Mouse (Mus musculus): ENCODE measurements around the gene Ppp1ca. TPM values are rescaled to one million over a fixed set of nuclear protein-coding genes. Genes with fewer than 3 reads are reported as not detected.

Gene Ppp1ca
- total and polyA plus RNA-seq, 3 experiments: 272 to 406 (median 313) TPM

DNA sequence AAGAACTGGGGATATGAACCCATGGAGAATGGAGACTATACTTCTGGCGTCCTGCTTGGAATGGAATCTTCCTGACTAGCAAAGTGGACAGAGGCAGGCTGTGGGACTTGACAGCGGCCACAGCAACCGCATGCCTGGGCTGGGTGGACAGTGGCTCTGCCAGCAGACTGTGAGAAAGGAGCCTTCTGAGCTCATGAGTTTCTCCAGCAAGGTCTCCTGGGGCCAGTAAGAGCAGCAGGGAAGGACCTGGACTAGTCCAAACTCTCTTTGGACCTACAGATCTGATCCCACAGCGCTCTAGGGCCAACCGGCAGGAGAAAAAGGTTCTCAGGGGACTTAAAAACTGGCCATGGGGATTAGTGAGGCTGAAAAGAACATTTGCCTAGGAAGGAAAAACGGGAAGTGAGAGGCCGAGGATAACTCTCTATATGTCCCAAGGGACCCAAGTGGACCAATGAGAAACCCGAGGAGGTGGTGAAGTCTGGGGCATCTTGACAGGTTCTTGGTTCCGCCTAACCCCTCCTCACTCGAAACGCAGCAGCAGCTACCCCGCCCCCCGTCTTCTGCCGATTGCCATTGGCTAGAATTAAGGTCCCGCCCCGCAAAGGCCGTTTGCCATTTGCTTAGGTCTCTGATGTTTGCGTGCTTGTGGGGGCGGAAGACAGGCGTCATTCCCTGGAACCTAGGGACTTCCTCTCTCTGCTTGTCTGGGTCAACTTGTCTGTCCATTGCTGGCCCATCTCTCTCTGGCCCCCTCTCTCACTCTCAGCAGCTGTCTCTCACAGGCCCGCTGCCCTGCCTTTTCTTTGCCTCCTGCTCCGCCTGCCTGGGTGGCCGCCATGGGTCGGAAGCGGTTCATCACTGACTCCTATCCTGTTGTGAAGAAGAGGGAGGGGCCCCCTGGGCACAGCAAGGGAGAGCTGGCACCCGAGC lies 39.7 kb downstream of the Ppp1ca start, which contains the start of gene Pold4:
TSS of gene Pold4 (plus strand) at position 647 of the 933 bp plus-strand sequence.
- H3K27me3 ChIP-seq (ENCODE audit: control insufficient read depth, insufficient read depth, low read length): no peaks in the 10 kb centered on the region
- no peaks in the 10 kb centered on the region for H3K36me3 ChIP-seq (ENCODE audit: control insufficient read depth, insufficient read depth, low read length)
- H3K79me2 ChIP-seq (replicated peaks; ENCODE audit: control insufficient read depth, insufficient read depth, low read length): no peaks in the 10 kb centered on the region
- intact Hi-C loops (cut with DNase I): no loop called here
- H3K4me1 ChIP-seq (ENCODE audit: control insufficient read depth, insufficient read depth, low read length): peaks cover 10% of the 10 kb centered on the region
- TF ChIP-seq POLR2A (IDR thresholded peaks at IDR 0.05; ENCODE audit: insufficient read depth, low read depth, low read length) (peak; percentile 95), CTCF (IDR thresholded peaks at IDR 0.05) (no peak), EP300 (IDR thresholded peaks at IDR 0.05; ENCODE audit: insufficient read depth, low read depth, low read length) (no peak)
- peak within 1 kb of the TSS; percentile 68 for H3K4me3 ChIP-seq
- peak; percentile 97 to 98 for DNase-seq
- 2% methylated on average over 26 of the region's 26 CpGs for WGBS
- H3K9ac ChIP-seq (ENCODE audit: low read depth, low read length): peak within 1 kb of the TSS; percentile 68
- H3K27ac ChIP-seq: peak within 1 kb of the TSS; percentile 99

GRCm38 (mm10) chr19:4232186-4232572 lies 40.3 kb downstream of the Ppp1ca start:
- WGBS: 0% methylated on average over 2 of the region's 2 CpGs
- DNase-seq: no peak
- H3K79me2 ChIP-seq (replicated peaks; ENCODE audit: control insufficient read depth, insufficient read depth, low read length): no peaks in the 10 kb centered on the region
- peak overlapping the region; percentile 68 for H3K4me3 ChIP-seq
- intact Hi-C loops (cut with DNase I): no loop called here
- no peak for TF ChIP-seq CTCF (IDR thresholded peaks at IDR 0.05)
- no peak for TF ChIP-seq EP300 (IDR thresholded peaks at IDR 0.05; ENCODE audit: insufficient read depth, low read depth, low read length)
- no peak for TF ChIP-seq POLR2A (IDR thresholded peaks at IDR 0.05; ENCODE audit: insufficient read depth, low read depth, low read length)
- H3K27me3 ChIP-seq (ENCODE audit: control insufficient read depth, insufficient read depth, low read length): no peaks in the 10 kb centered on the region
- peak overlapping the region; percentile 99 for H3K27ac ChIP-seq
- peak overlapping the region; percentile 68 for H3K9ac ChIP-seq (ENCODE audit: low read depth, low read length)
- H3K36me3 ChIP-seq (ENCODE audit: control insufficient read depth, insufficient read depth, low read length): no peaks in the 10 kb centered on the region
- peaks cover 10% of the 10 kb centered on the region for H3K4me1 ChIP-seq (ENCODE audit: control insufficient read depth, insufficient read depth, low read length)

DNA sequence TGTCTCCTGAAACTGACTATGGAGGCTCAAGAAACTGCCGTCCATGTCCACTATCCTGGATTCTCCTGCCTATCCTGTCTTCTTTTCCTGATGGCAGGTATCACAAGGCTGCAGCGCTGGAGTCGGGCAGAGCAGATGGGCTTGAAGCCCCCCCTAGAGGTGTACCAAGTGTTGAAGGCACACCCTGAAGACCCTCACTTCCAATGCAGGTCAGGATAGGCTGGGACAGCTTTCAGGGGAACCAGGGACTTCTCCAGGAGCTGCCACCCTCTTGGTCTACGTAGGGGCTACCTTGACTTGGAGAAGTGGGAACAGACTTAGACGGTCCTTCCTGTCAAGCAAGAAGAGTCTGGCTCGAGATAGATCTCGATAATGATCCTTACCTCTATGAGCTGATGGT lies 40.8 kb downstream of the Ppp1ca start:
- H3K4me3 ChIP-seq: peak overlapping the region; percentile 7; the same call in 1 of the 2 replicates
- H3K79me2 ChIP-seq (replicated peaks; ENCODE audit: control insufficient read depth, insufficient read depth, low read length): no peaks in the 10 kb centered on the region
- WGBS: 79% methylated on average over 7 of the region's 7 CpGs
- H3K36me3 ChIP-seq (ENCODE audit: control insufficient read depth, insufficient read depth, low read length): no peaks in the 10 kb centered on the region
- intact Hi-C loops (cut with DNase I): no loop called here
- H3K27ac ChIP-seq: peak overlapping the region; percentile 99
- DNase-seq: no peak
- TF ChIP-seq POLR2A (IDR thresholded peaks at IDR 0.05; ENCODE audit: insufficient read depth, low read depth, low read length): no peak
- no peak for TF ChIP-seq CTCF (IDR thresholded peaks at IDR 0.05)
- TF ChIP-seq EP300 (IDR thresholded peaks at IDR 0.05; ENCODE audit: insufficient read depth, low read depth, low read length): no peak
- H3K27me3 ChIP-seq (ENCODE audit: control insufficient read depth, insufficient read depth, low read length): no peaks in the 10 kb centered on the region
- H3K9ac ChIP-seq (ENCODE audit: low read depth, low read length): no peak overlapping the region
- H3K4me1 ChIP-seq (ENCODE audit: control insufficient read depth, insufficient read depth, low read length): peaks cover 10% of the 10 kb centered on the region

- Histone ChIP-seq H3K27ac (no peak overlapping the region), H3K36me3 (ENCODE audit: control insufficient read depth, insufficient read depth, low read length) (no peaks in the 10 kb centered on the region), H3K79me2 (replicated peaks; ENCODE audit: control insufficient read depth, insufficient read depth, low read length) (no peaks in the 10 kb centered on the region), H3K27me3 (ENCODE audit: control insufficient read depth, insufficient read depth, low read length) (no peaks in the 10 kb centered on the region), H3K4me1 (ENCODE audit: control insufficient read depth, insufficient read depth, low read length) (peaks cover 10% of the 10 kb centered on the region), H3K9ac (ENCODE audit: low read depth, low read length) (no peak overlapping the region), H3K4me3 (no peak overlapping the region)
- no peak for DNase-seq
- intact Hi-C loops (cut with DNase I): no loop called here
- WGBS: 72% methylated on average over 4 of the region's 4 CpGs
- TF ChIP-seq POLR2A (IDR thresholded peaks at IDR 0.05; ENCODE audit: insufficient read depth, low read depth, low read length): no peak
- no peak for TF ChIP-seq EP300 (IDR thresholded peaks at IDR 0.05; ENCODE audit: insufficient read depth, low read depth, low read length)
- no peak for TF ChIP-seq CTCF (IDR thresholded peaks at IDR 0.05)
Observed at GRCm38 (mm10) chr19:4234548-4234947, 42.7 kb downstream of the Ppp1ca start.

DNA sequence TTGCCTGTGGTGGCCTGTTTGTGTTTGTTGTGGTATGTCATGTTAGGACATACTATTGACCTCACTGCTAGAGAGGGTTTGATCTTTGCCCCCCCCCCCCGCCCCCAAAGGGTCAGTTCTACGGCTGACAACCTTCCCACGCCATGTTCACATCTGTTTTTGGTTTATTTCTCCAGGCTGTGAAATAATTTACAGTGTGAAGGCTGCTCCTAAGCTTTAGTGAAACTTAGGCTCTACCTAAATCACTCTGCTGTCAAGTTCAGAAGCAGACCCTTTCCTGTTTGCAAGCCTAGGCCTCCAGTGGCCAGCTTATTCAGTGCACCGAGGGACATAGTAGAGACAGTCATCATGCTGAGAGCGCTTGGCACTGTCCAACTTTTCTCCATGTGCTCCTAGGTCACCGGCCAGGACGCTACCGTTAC lies 48.4 kb downstream of the Ppp1ca start:
- intact Hi-C loops (cut with DNase I): loop anchor here (5.0 kb wide), 1 partner anchor 33 kb away; no protein-coding TSS in a partner anchor
- no peak for DNase-seq
- no peak overlapping the region for H3K27ac ChIP-seq
- H3K9ac ChIP-seq (ENCODE audit: low read depth, low read length): no peak overlapping the region
- H3K4me3 ChIP-seq: no peak overlapping the region
- H3K4me1 ChIP-seq (ENCODE audit: control insufficient read depth, insufficient read depth, low read length): no peaks in the 10 kb centered on the region
- no peaks in the 10 kb centered on the region for H3K79me2 ChIP-seq (replicated peaks; ENCODE audit: control insufficient read depth, insufficient read depth, low read length)
- no peaks in the 10 kb centered on the region for H3K36me3 ChIP-seq (ENCODE audit: control insufficient read depth, insufficient read depth, low read length)
- WGBS: 67% methylated on average over 8 of the region's 8 CpGs
- H3K27me3 ChIP-seq (ENCODE audit: control insufficient read depth, insufficient read depth, low read length): no peaks in the 10 kb centered on the region
- TF ChIP-seq EP300 (IDR thresholded peaks at IDR 0.05; ENCODE audit: insufficient read depth, low read depth, low read length): no peak
- no peak for TF ChIP-seq CTCF (IDR thresholded peaks at IDR 0.05)
- TF ChIP-seq POLR2A (IDR thresholded peaks at IDR 0.05; ENCODE audit: insufficient read depth, low read depth, low read length): no peak

DNA sequence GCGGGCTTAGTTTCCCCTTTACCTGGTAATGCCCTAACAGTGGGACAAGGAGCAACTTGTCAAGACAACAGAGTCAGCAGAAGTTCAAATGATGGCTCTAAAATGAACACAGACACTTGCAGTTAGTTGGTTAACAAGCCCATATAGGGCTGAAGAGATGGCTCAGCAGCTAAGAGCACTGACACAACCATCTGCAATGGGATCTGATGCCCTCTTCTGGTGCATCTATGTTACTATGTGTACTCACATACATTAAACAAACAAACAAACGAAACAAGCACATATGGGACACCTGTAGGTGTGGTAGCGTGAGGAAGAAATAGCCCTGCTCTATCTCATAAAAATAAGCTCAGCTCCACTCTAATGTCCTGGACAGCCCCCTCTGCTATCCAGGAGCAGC lies 50.6 kb downstream of the Ppp1ca start:
- H3K27me3 ChIP-seq (ENCODE audit: control insufficient read depth, insufficient read depth, low read length): no peaks in the 10 kb centered on the region
- no peak overlapping the region for H3K9ac ChIP-seq (ENCODE audit: low read depth, low read length)
- intact Hi-C loops (cut with DNase I): loop anchor here (5.0 kb wide), 1 partner anchor 35 kb away; no protein-coding TSS in a partner anchor
- H3K36me3 ChIP-seq (ENCODE audit: control insufficient read depth, insufficient read depth, low read length): no peaks in the 10 kb centered on the region
- TF ChIP-seq EP300 (IDR thresholded peaks at IDR 0.05; ENCODE audit: insufficient read depth, low read depth, low read length) (no peak), CTCF (IDR thresholded peaks at IDR 0.05) (peak; percentile 25), POLR2A (IDR thresholded peaks at IDR 0.05; ENCODE audit: insufficient read depth, low read depth, low read length) (no peak)
- H3K79me2 ChIP-seq (replicated peaks; ENCODE audit: control insufficient read depth, insufficient read depth, low read length): no peaks in the 10 kb centered on the region
- DNase-seq: no peak
- H3K4me3 ChIP-seq: no peak overlapping the region
- H3K27ac ChIP-seq: no peak overlapping the region
- WGBS: 66% methylated on average over 3 of the region's 3 CpGs
- no peaks in the 10 kb centered on the region for H3K4me1 ChIP-seq (ENCODE audit: control insufficient read depth, insufficient read depth, low read length)

Data from heart, adult 2 months (tissue).